Mouse (Mus musculus) E14TG2a.4 (cell line): ENCODE measurements around the gene Ift81.

Experiments
- CTCF ChIP-seq: conservative IDR thresholded peaks from 2 replicates; pipeline ENCODE4 v1.5.1; 2014; ENCODE audit warnings: low read length
- NANOG ChIP-seq: IDR thresholded peaks from 2 replicates; pipeline ENCODE4 v1.6.1; 2014; ENCODE audit warnings: borderline replicate concordance, low read length, mixed read lengths
- POU5F1 ChIP-seq: IDR thresholded peaks from 2 replicates; pipeline ENCODE4 v1.6.1; 2014; ENCODE audit warnings: low read length, borderline replicate concordance

GRCm38 (mm10) chr5:122619686-122620296, 5.5 kb upstream of the Ift81 start:
- TF ChIP-seq CTCF (no peak), NANOG (no peak), POU5F1 (no peak)
